Mouse (Mus musculus): Measurements from ENCODE around the gene Slc29a1.

GRCm38 (mm10) chr17:45542129-45542528 is 57.3 kb downstream of the Slc29a1 start:
- TF ChIP-seq POLR2A (IDR thresholded peaks at IDR 0.05; ENCODE audit: borderline replicate concordance, extremely low read depth, insufficient read depth, insufficient read length, poor library complexity, severe bottlenecking) (no peak), CTCF (IDR thresholded peaks at IDR 0.05; ENCODE audit: borderline replicate concordance, extremely low read depth, insufficient read depth, insufficient read length) (no peak)
